Mouse (Mus musculus): ENCODE measurements around the gene Lman1l.
A peak's percentile ranks its signal among the peaks of the same experiment; 100 is the strongest.

Gene Lman1l

DNA sequence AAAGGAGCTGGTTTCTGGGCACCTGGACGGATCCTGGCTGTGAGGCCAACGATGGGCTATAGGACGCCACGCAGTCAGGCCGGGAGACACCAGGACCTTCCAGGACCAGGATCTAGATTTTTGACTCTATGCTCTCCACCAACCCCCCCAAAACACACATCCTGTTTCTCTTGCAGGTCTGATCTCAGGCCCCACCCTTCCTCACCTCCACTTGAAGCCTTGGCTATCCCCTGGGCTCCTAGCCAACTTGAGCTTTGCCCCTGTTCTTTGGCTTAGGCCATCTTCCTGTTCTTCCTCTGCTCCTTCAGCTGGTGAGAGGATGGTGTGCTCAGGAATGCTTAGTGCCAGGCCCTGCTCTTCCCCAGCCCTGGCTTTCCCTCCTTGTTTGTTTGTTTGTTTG lies at the start of gene Lman1l:
Gene Lman1l, minus strand, starts transcription at position 101 of the 400 bp plus-strand sequence.
- no peak for DNase-seq

DNA sequence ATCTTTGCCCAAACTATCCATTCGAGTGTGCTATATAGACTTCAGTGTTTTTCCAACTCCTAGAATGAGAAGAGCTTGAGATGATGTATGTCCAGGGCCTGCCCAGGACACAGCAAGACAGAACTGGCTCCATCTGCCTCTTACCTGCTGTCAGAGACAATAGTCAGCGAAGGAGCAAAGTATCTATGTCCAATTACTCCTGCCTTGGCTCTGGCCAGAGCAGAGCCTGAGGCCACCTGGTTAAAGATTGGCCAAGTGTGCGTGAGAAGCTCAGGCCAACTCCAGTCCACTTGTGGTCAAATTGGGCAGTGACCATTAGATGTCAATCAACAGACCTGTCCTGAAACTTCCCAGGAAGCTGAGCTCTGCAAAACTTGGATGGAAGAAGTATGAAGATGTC lies 49.0 kb upstream of the Lman1l start:
- DNase-seq = no peak

DNA sequence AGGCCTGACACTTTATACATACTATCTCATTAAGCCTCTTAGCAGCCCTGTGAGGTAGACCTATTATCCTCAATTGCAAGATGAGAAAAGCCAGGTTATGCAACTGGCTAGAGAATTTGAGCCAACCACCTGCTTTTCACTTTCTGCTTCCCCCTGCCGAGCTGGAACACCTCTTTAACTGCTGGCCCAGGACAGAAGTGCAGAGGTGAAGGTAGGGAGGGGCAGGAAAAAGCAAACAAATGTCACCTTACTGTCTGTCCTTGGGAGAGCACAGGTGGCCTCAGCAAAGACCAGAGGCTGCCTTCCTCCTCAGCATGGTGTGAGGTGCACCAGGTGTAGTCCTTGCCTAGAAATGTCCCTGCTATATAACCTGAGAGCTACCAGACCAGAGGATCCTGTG lies 47.7 kb upstream of the Lman1l start:
- no peak for DNase-seq

DNA sequence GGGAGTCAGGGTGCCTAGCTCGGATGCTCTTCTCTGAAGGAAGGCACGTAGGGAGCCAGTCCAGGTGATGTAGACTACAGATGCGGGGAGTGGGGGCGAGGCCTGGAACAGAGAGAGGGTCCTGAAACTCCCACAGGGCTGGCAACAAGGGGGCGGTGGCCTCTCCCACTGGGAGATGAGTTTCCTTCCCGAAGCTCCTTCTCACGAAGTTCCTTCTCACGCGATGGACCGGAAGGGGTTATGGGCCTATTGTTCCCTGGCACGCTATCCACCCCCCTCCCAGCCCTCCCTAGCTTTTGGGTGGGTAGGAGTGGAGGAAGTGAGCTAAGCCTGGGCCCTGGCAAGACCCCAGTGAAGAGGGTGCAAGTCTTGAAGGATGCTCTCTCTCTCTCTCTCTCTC lies 47.2 kb upstream of the Lman1l start:
- peak; percentile 44 for DNase-seq

DNA sequence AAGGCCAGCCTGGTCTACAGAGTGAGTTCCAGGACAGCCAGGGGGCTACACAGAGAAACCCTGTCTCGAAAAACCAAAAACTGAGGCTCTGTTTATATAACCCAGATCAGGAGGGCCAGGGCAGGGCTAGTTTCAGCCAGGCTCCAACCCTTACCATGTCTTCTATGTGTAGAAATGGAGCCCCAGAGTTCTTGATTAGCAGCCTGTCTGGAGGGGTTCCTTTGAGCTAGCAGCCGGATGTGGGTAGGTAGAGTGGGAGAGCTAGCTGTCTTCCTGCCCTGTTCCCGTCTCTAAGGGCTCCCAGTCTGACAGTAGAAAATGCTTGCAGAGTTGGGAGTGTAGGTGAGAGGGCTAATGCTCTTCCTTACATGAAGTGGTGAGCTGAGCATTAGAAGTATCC lies 46.6 kb upstream of the Lman1l start:
- peak; percentile 54 for DNase-seq

DNA sequence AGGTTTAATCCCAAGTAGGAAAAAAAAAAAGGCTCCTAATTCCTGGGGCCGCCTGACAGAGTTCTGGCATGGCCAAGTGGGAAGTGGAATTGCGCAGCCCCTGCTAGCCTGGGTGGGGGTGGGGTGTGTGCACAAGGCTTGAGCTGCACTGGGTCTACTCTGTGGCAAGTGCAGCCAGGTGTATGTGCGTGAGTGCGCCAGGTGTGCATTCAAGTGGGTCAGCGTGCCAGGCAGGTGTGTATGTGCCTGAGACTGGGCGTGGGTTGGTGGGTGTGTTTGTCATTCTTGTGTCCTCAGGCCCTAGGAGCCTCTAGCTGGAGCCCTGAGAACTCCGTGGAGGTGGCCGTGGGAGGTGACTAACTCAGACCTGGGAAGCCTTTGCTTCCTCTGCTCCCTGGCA lies 46.0 kb upstream of the Lman1l start:
- DNase-seq = peak; percentile 58

DNA sequence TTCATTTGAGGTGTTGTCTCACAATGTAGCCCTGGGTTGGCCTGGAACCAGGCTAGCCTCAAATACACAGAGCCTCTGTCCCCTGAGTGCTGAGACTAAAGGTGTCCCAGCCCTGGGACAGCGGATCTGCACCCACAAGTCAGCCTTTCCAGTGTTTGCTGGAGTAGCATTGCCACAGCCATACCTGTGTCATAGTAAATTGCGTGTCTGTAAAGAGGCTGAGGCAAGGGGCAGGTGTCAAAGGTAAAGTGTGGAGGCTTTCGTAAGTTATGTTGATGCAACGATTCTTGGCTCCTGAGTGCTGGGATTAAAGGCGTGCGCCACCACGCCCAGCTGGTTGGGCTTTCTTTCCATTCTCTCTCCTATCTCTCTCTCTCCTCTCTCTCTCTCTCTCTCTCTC lies 44.0 kb upstream of the Lman1l start:
- no peak for DNase-seq

DNA sequence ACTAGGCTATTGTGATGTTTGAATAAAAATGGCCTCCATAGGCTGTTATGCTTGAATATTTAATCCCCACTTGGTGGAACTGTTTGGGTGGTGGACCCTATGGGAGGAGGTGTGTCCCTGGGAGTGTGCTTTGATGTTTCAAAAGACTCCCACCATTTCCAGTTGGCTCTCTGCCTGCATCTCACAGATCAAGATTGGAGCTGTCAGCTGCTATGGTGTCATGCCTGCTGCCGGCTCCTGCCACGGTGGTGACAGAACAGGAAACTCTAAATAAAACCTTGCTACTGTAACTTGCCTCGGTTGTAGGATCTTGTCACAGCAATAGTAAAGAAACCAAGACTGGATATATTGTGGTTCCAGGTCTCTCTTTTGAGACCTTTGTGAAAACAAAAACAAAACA lies 41.0 kb upstream of the Lman1l start:
- no peak for DNase-seq

DNA sequence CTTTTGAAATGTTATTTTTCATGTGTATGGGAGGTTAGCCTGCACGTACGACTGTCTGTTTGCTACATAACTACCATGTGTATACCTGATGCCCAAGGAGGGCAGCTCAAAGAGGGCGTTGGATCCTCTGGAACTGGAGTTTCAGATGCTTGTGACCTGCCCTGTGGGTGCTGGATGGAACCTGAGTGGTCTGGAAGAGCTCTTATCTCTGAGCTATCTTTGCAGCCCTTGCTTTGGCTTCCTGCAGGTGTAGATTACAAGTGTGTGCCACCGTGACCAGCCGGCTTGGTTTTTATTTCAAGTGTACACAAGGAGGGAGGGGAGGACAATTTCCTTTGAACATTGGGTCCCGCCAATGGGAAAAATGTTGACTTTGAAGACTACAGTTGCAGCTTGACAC lies 39.9 kb upstream of the Lman1l start:
- peak; percentile 29 for DNase-seq

DNA sequence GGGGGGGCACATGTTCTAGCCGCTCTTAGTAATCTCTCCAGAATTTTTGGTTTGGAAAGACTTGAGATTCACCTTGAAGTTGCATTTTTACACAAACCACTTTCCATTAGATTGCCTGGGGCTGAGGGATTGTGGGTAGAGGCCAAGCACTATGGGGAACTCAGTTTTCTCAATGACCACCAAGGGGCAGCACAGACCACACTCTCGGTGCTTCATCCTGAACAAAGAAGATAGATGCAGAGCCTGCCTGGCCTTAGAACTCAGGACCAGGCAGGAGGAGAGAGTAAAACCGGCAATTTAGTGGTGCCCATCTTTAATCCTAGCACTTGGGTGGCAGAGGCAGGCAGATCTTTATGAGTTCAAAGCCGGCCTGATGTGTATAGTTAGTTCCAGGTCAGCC lies 39.2 kb upstream of the Lman1l start:
- peak; percentile 79 for DNase-seq

DNA sequence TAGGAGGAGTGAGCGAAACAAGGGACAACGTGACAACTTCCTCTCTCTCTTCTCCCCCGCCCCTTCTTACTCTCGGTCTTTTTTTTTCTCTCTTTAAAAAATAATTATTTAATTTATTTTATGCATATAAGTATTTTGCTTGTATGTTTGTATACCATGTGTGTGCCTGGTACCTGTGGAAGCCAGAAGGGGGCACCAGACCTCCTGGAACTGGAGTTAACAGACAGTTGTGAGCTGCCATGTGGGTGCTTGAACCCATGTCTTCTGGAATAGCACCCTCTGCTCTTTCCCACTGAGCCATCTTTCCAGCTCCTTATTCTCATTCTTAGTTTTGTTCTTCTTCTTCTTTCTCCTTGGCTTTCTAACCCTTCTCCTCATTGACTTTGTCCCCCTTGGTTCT lies 38.4 kb upstream of the Lman1l start:
- peak; percentile 52 for DNase-seq

DNA sequence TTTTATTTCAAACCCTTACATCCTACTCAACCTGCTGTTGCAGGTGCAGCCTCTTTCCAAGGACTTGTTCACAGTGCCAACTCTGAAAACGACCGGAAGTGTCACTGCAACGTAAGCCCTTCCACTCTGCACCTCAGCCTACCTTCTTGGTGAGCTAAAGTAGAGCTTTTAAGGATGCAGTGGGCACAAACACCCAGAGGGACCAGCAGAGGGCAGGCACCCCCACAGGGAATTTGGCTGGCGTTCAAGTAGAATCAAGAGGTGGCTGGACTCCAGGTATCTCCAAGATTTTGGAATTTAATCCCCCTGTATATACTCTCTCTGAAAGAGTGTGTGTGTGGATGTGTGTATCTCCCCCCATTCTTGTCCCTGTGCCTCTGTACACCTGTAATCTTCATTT lies 37.3 kb upstream of the Lman1l start:
- peak; percentile 33 for DNase-seq

DNA sequence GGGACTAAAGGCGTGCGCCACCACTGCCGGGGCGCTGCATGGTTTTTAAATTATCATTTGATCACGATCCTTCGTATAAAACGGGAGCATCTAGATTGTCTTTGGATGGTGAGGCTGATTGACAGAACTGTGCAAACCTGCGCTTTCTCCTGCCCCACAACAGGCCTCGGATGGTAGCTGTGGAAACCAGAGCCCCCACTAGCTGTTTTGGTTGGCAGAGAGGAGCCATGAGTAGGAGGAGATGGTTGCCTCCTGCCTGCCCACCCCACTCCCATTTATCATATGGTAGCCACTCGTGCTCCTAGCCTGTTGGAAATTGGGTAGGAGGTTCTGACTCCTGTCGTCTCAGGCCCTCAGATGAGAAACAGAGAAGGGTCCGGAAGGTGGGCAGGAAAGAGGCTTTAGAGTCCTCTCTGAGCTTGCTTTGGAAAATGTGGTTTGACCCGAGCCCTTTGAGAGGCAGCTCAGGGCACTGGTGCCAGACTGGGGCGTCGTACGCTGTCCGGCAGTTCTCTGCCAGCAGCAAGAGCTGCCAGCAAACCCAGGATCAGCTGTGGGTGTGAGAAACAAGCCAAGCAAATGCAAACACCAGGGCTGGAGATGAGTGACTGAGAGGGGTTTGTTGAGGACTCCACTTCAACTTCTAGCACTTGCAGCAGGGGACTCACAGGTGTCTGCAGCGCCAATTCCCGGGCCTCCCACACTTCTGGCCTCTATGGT lies 36.2 kb upstream of the Lman1l start:
- DNase-seq = no peak

DNA sequence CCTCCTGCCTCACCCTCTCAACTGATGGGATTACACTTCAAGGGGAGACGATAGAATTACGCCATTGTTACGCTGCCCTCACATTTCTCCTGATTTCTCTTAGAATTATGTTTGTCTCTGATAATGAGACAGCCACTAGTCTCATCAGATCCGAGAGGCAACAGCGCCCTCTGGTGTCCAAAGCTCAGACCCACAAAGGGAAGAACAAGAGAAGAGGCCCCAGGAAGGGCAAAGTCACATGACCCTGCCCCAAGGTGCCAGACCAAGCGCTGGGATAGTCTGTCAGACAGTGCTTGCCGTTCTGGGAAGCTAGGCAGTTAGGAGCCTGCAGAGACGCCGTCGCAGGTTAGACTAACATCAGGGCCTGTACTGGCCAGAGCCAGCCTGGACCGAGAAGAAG lies 35.2 kb upstream of the Lman1l start:
- DNase-seq = peak; percentile 99

DNA sequence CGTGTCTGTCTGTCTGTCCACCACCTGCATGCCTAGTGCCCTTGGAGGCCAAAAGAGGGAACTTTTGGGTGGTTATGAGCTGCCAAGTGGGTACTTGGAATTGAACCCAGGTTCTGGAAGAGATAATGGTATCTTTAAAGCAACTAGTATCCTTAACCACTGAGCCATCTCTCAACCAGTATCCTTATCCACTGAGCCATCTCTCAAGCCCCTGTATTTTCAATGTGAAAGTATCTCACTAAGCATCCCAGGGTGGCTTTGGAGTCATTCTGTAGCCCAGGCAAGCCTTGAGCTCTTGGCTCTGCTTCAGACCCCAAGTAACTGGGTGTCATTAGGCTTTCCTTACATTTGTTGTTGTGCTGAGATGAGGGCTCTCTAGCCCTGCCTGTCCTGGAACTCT lies 34.4 kb upstream of the Lman1l start:
- no peak for DNase-seq

DNA sequence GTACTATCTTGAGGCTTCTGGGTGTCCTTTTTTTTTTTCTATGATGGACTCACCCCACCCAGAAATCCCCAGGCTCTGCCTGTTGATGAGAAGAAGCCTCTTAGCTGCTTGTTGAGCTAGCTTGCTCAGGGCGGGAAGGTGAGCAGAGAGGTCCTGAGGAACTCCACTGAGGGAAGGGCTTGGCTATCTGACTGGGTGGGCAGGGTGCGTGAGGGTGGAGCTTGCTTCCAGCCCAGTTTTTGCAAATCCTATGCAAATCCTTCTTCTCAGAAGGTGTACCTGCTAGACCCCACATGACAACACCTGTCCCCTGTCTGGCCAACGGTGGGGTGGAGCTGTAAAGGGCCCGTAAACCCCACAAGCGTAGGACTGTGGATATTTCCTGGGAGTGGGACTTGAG lies 32.7 kb upstream of the Lman1l start, which contains the start of gene Csk:
Gene Csk, minus strand, starts transcription at position 349 of the 400 bp plus-strand sequence.
- DNase-seq = no peak

DNA sequence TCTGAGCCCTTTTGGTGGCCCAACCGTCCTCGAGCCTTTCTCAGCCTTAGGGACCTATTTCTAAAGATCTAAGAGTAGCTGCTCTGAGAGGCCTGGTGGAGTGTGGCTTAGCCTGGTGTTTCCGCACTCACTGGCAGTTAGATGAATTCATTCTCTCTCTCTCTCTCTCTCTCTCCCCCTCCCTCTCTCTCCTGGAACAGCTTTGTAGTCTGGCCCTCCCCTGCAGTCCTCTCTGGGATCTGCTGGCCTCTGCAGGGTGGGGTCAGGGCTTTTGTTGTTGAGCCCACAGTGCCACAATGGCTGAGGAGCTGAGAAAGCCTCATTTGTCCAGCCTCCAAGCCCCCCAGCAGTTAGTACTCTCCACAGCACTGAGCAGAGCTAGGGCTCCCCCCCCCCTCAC lies 32.3 kb upstream of the Lman1l start:
- DNase-seq = peak; percentile 50

DNA sequence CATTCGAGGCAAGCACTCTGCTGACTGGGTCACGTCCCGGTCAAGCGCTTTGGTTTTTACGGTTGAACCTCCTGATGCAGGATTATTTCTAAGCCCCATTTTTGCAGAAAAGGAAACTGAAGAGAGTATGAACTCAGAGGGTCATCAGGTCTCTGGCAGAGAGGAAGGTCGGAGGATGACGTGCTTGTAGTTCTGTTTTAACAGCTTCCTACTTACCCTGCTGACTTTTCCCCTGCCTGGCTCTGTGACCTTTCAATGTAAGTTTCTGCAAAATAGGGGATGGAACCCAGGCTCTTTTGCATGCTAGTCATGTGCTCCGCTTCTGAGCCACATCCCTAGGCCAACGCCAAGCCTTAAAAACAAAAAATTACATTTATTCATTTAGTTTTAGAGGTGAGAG lies 31.8 kb upstream of the Lman1l start:
- peak; percentile 31 for DNase-seq

DNA sequence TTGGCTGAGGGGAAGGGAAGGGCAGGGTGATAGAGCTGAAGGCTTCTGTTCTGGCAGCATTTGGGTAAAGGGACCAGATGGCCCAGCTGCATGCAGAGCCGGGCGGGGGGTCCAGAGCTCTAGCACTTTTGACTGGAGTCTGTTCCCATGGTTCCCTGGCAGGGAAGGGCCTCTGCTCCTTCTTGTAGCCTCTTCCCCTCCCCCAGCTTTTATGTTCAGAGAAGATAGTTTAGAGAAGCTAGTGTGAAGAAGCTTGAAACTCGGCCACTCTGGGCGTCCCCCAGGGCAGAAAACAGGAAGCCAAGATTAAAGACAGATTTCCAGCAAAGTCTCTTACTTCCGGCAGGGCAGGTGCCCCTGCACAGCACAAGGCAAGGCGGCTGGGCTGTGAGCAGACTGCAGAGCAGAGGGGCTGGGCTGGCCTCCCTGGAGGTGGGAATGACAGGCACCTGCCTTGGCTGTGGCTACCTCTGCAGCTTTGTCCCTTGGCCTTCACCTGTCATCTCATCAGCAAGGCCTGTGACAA lies 30.3 kb upstream of the Lman1l start:
- peak; percentile 78 for DNase-seq

DNA sequence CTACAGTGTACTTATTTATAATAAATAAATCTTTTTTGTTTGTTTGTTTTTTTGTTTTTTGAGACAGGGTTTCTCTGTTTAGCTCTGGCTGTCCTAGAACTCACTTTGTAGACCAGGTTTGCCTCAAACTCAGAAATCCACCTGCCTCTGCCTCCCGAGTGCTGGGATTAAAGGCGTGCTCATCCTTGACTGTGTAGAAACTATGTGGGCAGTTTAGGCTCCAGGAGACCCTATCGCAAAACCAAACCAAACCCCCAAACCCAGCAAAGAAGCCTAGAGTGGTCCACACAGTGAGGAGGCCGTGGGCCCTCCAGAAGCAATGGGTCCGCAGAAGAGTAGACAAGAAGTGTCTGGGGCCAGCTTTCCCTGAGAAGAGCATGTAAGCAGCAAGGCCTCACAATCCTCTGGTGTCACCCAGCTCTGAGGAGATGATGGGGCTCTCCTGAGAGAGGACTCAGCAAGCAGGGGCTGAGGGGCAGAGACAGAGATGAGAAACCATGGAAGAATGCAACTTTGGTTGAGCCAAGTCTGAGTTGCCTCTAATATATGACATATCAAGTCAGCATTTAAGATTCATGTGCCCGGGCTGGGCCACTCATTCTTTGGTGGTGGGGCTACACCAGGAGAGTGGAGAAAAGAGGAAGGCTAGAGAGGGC lies 29.7 kb upstream of the Lman1l start:
- no peak for DNase-seq

DNA sequence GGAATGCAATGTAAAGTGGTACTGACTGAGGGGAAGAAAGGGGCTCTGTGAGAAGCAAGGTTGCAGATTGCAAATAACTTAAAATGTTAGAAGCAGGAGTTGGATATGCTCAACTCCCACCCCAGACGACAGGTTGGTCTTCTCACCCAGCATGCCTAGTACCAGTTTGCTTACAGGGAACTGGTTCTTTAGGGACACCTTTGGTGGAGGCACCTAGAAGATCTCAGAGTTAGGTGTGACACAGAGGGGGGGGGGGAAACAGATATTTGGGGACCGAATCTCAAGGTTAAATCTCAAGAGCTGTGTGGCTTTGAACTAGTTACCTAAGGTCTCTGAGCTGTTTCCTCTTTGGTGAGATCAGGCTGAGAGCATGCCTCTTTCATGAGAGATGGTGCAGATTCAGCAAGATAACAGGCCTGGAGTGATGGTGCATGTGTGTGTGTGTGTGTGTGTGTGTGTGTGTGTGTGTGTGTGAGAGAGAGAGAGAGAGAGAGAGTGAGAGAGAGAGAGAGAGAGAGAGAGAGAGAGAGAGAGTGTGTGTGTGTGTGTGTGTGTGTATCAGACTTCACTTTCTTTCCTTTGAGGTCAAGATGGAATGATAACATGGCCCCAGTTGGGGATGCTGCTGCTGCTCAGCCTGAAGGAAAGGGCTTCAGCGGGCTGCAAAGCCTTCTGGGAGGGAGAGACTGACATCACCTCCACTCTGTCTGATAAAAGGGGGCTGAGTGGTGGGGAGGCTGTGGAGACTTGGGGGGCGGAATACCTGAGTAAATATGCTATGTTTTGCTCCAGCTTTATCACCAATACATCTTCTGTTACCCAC lies 26.9 kb upstream of the Lman1l start:
- DNase-seq = peak; percentile 60

DNA sequence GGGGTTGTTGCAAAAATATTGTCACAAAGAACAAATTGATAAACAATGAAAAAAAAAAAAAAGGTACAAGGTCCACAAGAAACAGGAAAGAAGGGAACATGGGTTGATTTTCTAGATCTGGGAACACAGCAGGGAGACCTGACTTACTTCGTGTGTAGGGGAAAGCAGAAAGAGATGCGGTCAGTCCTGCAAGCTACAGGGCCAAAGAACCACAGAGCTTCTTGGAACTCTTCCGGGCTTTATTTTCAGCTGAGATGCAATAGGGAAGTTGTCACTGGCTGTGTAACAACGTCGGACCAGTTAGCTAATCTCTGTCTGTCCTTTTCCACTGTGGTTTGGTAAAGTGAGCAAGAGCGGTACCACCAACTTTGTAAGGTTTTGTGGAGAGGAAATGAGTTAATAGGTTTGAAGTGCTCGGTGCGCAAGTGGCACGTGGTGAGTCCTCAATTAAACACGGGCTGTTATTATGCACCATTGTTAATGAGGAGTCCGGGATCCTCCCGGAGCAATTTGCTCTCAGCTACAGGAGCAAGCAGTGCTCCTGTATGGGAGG lies 26.1 kb upstream of the Lman1l start:
- peak; percentile 37 for DNase-seq

Measured in thymus, postnatal 4 days (tissue).